Mouse (Mus musculus): ENCODE measurements around the gene Gm20917. TPM values are rescaled to one million over a fixed set of nuclear protein-coding genes. Genes with fewer than 3 reads are reported as not detected.
"Not testable (repeated sequence)": the region's sequence is repeated elsewhere in the genome, so short reads cannot be mapped to it uniquely, and the experiment has no call there.

Gm20917 gene
- not detected for total RNA-seq (2021)
- long read RNA-seq, experiment 1 = 0 reads
- long read RNA-seq, experiment 2 = 0 reads

- not testable (repeated sequence) for DNase-seq (ENCODE audit: low spot score in 2 of 2)
Measured at GRCm38 (mm10) chrY:79151022-79151421, at the start of gene Gm20917. Gm20917 (minus strand) TSS chrY:79151122.

Other genes starting within 250 kb of the Gm20917 start
- not detected for gene Gm20916, start 168.4 kb upstream of the Gm20917 start, total RNA-seq (2021)

Measured in adrenal gland, adult 18-20 months (tissue).